Mouse (Mus musculus): Measurements from ENCODE around the gene Smad3. TPM values are rescaled to one million over a fixed set of nuclear protein-coding genes. Genes with fewer than 3 reads are reported as not detected.

The Smad3 gene
- total and polyA plus RNA-seq, 3 experiments = 7.5 to 10.2 TPM; not detected in 1

- Histone ChIP-seq H3K9me3 (replicated peaks; ENCODE audit: insufficient read depth, low read length) (no peaks in the 10 kb centered on the region), H3K9ac (ENCODE audit: control insufficient read depth, low read depth, low read length, poor library complexity, severe bottlenecking) (no peak overlapping the region), H3K79me2 (ENCODE audit: control insufficient read depth, insufficient read depth, low read length, poor library complexity) (no peaks in the 10 kb centered on the region), H3K27me3 (ENCODE audit: control insufficient read depth in 1 of 2, insufficient read depth in 2 of 2, low read length in 2 of 2) (peaks cover 0 to 2% of the 10 kb centered on the region in 2 experiments; a peak in 2 of 4 replicates), H3K4me3 (ENCODE audit: control insufficient read depth in 1 of 2, insufficient read depth in 1 of 2, low read depth in 2 of 2, low read length in 2 of 2) (no peak overlapping the region), H3K36me3 (ENCODE audit: control insufficient read depth in 1 of 2, insufficient read depth in 2 of 2, low read length in 2 of 2) (no peaks in the 10 kb centered on the region), H3K4me1 (ENCODE audit: control insufficient read depth in 1 of 2, insufficient read depth in 2 of 2, low read length in 2 of 2) (no peaks in the 10 kb centered on the region), H3K27ac (ENCODE audit: control insufficient read depth, low read depth, low read length) (no peak overlapping the region)
- TF ChIP-seq SIN3A (IDR thresholded peaks at IDR 0.05; ENCODE audit: low read length) = no peak
- peak; percentile 89 for TF ChIP-seq USF1 (IDR thresholded peaks at IDR 0.05; ENCODE audit: low read depth, low read length)
- TF ChIP-seq USF2 (IDR thresholded peaks at IDR 0.05; ENCODE audit: borderline replicate concordance in 1 of 2, insufficient read depth in 1 of 2, low read depth in 1 of 2, low read length in 2 of 2) = peak; percentile 18 to 55; a peak in 1 of 4 replicates
- no peak for TF ChIP-seq ZNF384 (IDR thresholded peaks at IDR 0.05; ENCODE audit: low read depth, low read length)
- TF ChIP-seq EP300 (IDR thresholded peaks at IDR 0.05; ENCODE audit: low read depth in 1 of 2, low read length in 2 of 2) = no peak
- TF ChIP-seq ZKSCAN1 (IDR thresholded peaks at IDR 0.05; ENCODE audit: low read depth, low read length) = no peak
- no peak for TF ChIP-seq POLR2A (IDR thresholded peaks at IDR 0.05; ENCODE audit: control insufficient read depth in 1 of 2, insufficient read depth in 1 of 2, low read depth in 1 of 2, low read length in 2 of 2, poor library complexity in 1 of 2)
- no peak for DNase-seq (ENCODE audit: low read depth, low spot score)
Observed at GRCm38 (mm10) chr9:63804847-63805246, 47.1 kb upstream of the Smad3 start.

GRCm38 (mm10) chr9:63803181-63803591 is 45.4 kb upstream of the Smad3 start:
- Histone ChIP-seq H3K36me3 (ENCODE audit: control insufficient read depth in 1 of 2, insufficient read depth in 2 of 2, low read length in 2 of 2) (no peaks in the 10 kb centered on the region), H3K79me2 (ENCODE audit: control insufficient read depth, insufficient read depth, low read length, poor library complexity) (no peaks in the 10 kb centered on the region), H3K4me1 (ENCODE audit: control insufficient read depth in 1 of 2, insufficient read depth in 2 of 2, low read length in 2 of 2) (no peaks in the 10 kb centered on the region), H3K9ac (ENCODE audit: control insufficient read depth, low read depth, low read length, poor library complexity, severe bottlenecking) (no peak overlapping the region), H3K9me3 (replicated peaks; ENCODE audit: insufficient read depth, low read length) (no peaks in the 10 kb centered on the region), H3K27ac (ENCODE audit: control insufficient read depth, low read depth, low read length) (no peak overlapping the region), H3K4me3 (ENCODE audit: control insufficient read depth in 1 of 2, insufficient read depth in 1 of 2, low read depth in 2 of 2, low read length in 2 of 2) (no peak overlapping the region), H3K27me3 (ENCODE audit: control insufficient read depth in 1 of 2, insufficient read depth in 2 of 2, low read length in 2 of 2) (peaks cover 0 to 2% of the 10 kb centered on the region in 2 experiments; a peak in 2 of 4 replicates)
- no peak for DNase-seq (ENCODE audit: low read depth, low spot score)
- no peak for TF ChIP-seq POLR2AphosphoS5 (IDR thresholded peaks at IDR 0.05; ENCODE audit: borderline replicate concordance, low read depth, low read length)

- Histone ChIP-seq H3K4me1 (ENCODE audit: control insufficient read depth in 1 of 2, insufficient read depth in 2 of 2, low read length in 2 of 2) (no peaks in the 10 kb centered on the region), H3K27me3 (ENCODE audit: control insufficient read depth in 1 of 2, insufficient read depth in 2 of 2, low read length in 2 of 2) (peaks cover 0 to 2% of the 10 kb centered on the region in 2 experiments; a peak in 2 of 4 replicates), H3K27ac (ENCODE audit: control insufficient read depth, low read depth, low read length) (no peak overlapping the region), H3K9me3 (replicated peaks; ENCODE audit: insufficient read depth, low read length) (no peaks in the 10 kb centered on the region), H3K36me3 (ENCODE audit: control insufficient read depth in 1 of 2, insufficient read depth in 2 of 2, low read length in 2 of 2) (no peaks in the 10 kb centered on the region), H3K4me3 (ENCODE audit: control insufficient read depth in 1 of 2, insufficient read depth in 1 of 2, low read depth in 2 of 2, low read length in 2 of 2) (no peak overlapping the region), H3K9ac (ENCODE audit: control insufficient read depth, low read depth, low read length, poor library complexity, severe bottlenecking) (no peak overlapping the region), H3K79me2 (ENCODE audit: control insufficient read depth, insufficient read depth, low read length, poor library complexity) (no peaks in the 10 kb centered on the region)
- TF ChIP-seq ZKSCAN1 (IDR thresholded peaks at IDR 0.05; ENCODE audit: low read depth, low read length) = no peak
- no peak for TF ChIP-seq ETS1 (IDR thresholded peaks at IDR 0.05; ENCODE audit: low read depth, low read length)
- TF ChIP-seq GATA1 (IDR thresholded peaks at IDR 0.05; ENCODE audit: low read depth, low read length) = no peak
- TF ChIP-seq E2F4 (IDR thresholded peaks at IDR 0.05; ENCODE audit: borderline replicate concordance, low read depth, low read length) = no peak
- no peak for DNase-seq (ENCODE audit: low read depth, low spot score)
Observed at GRCm38 (mm10) chr9:63802504-63802903, 44.7 kb upstream of the Smad3 start.
